Mouse (Mus musculus) adrenal gland (tissue): Measurements from ENCODE around the gene Ehd1.
"Not testable (repeated sequence)": the region's sequence is repeated elsewhere in the genome, so short reads cannot be mapped to it uniquely, and the experiment has no call there.

Experiments used
- intact Hi-C: fragments of 180-260 bp; cut with DNase I; formaldehyde crosslinking; loops from one replicate; pipeline ENCODE4 v1.15.1; 2025

Ehd1 gene

GRCm38 (mm10) chr19:6299450-6300267 is 23.1 kb downstream of the Ehd1 start:
- intact Hi-C loops, result no loop called here

GRCm38 (mm10) chr19:6300402-6300841 is 23.9 kb downstream of the Ehd1 start:
- intact Hi-C loops, result no loop called here

GRCm38 (mm10) chr19:6302114-6302513 is 25.6 kb downstream of the Ehd1 start:
- intact Hi-C loops, result no loop called here

- intact Hi-C loops, result no loop called here
Observed at GRCm38 (mm10) chr19:6302522-6302921, 26.0 kb downstream of the Ehd1 start.

GRCm38 (mm10) chr19:6303831-6304230 is 27.3 kb downstream of the Ehd1 start:
- intact Hi-C loops, result loop anchor here (2.0 kb wide), 1 partner anchor 35 kb away; no protein-coding TSS in a partner anchor

GRCm38 (mm10) chr19:6304787-6305516 is 28.4 kb downstream of the Ehd1 start:
- intact Hi-C loops, result loop anchor here (2.0 kb wide), 1 partner anchor 36 kb away; no protein-coding TSS in a partner anchor

- intact Hi-C loops, result loop anchor here (2.0 kb wide), 2 partner anchors 29 to 37 kb away; partner anchors contain the start of gene Men1
Observed at GRCm38 (mm10) chr19:6305517-6306115, 29.1 kb downstream of the Ehd1 start.

GRCm38 (mm10) chr19:6306137-6306551 is 29.6 kb downstream of the Ehd1 start, which contains the start of gene Cdc42bpg:
Gene Cdc42bpg, plus strand, starts transcription at chr19:6306456.
- intact Hi-C loops, result loop anchor here (2.0 kb wide), 1 partner anchor 29 kb away; the partner anchor contains the start of gene Men1

GRCm38 (mm10) chr19:6306586-6306985 is 30.1 kb downstream of the Ehd1 start:
- intact Hi-C loops, result loop anchor here (2.0 kb wide), 1 partner anchor 28 kb away; the partner anchor contains the start of gene Men1

- intact Hi-C loops, result loop anchor here (2.0 kb wide), 1 partner anchor 27 kb away; the partner anchor contains the start of gene Men1
Observed at GRCm38 (mm10) chr19:6307733-6308531, 31.4 kb downstream of the Ehd1 start.

- intact Hi-C loops, result no loop called here
Observed at GRCm38 (mm10) chr19:6310181-6310580, 33.7 kb downstream of the Ehd1 start.

GRCm38 (mm10) chr19:6311783-6312182 is 35.3 kb downstream of the Ehd1 start:
- intact Hi-C loops, result not testable (repeated sequence)

- intact Hi-C loops, result no loop called here
Observed at GRCm38 (mm10) chr19:6313796-6314195, 37.3 kb downstream of the Ehd1 start.

- intact Hi-C loops, result no loop called here
Observed at GRCm38 (mm10) chr19:6314513-6314912, 38.0 kb downstream of the Ehd1 start.

GRCm38 (mm10) chr19:6315573-6315972 is 39.0 kb downstream of the Ehd1 start:
- intact Hi-C loops, result no loop called here

GRCm38 (mm10) chr19:6318145-6318544 is 41.6 kb downstream of the Ehd1 start:
- intact Hi-C loops, result no loop called here

GRCm38 (mm10) chr19:6321358-6321757 is 44.8 kb downstream of the Ehd1 start:
- intact Hi-C loops, result no loop called here

- intact Hi-C loops, result no loop called here
Observed at GRCm38 (mm10) chr19:6321786-6322621, 45.5 kb downstream of the Ehd1 start.

- intact Hi-C loops, result no loop called here
Observed at GRCm38 (mm10) chr19:6324751-6325150, 48.2 kb downstream of the Ehd1 start.

- intact Hi-C loops, result loop anchor here (2.0 kb wide), 1 partner anchor 62 kb away; no protein-coding TSS in a partner anchor
Observed at GRCm38 (mm10) chr19:6331178-6331577, 54.7 kb downstream of the Ehd1 start.
